Mouse (Mus musculus): Measurements from ENCODE around the gene Zcwpw1. TPM values are rescaled to one million over a fixed set of nuclear protein-coding genes. Genes with fewer than 3 reads are reported as not detected.
"Not testable (repeated sequence)": the region's sequence is repeated elsewhere in the genome, so short reads cannot be mapped to it uniquely, and the experiment has no call there.

Gene Zcwpw1
- polyA plus RNA-seq, 1 experiment from 2014 or later = 26.1 TPM

- Histone ChIP-seq H3K4me2 (replicated peaks) (no peak overlapping the region), H3K4me3 (replicated peaks) (no peak overlapping the region), H3K4me1 (no peaks in the 10 kb centered on the region), H3K9ac (no peak overlapping the region), H3K27me3 (no peaks in the 10 kb centered on the region), H3K36me3 (no peaks in the 10 kb centered on the region), H3K9me3 (replicated peaks) (no peaks in the 10 kb centered on the region), H3K27ac (replicated peaks) (no peak overlapping the region)
- ATAC-seq (ENCODE audit: insufficient number of reproducible peaks, low FRiP score, low TSS enrichment, low read depth) = no peak
- 87% methylated on average over 6 of the region's 6 CpGs for WGBS
Measured at GRCm38 (mm10) chr5:137823455-137824045, 36.0 kb downstream of the Zcwpw1 start.

DNA sequence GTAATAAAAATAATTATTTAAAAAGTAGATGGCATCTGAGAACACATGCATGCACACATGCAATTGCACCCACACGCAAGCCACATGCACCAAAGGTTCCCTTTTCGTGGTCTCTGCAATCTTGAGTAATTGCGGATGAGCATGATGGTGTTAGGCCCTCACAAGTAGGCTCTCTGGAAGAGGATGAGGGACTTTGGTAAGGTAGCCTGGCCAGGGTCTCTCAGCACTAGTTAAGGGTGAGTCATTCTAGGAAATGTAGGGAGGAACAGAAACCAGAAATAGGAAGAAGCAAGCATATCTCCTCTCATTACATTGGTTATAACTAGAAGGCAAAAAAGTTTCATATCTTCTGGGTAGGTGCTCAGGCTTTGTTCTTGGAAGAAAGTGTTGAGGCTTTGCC is 37.4 kb downstream of the Zcwpw1 start:
- no peaks in the 10 kb centered on the region for H3K4me1 ChIP-seq
- H3K4me2 ChIP-seq (replicated peaks) = no peak overlapping the region
- H3K27ac ChIP-seq (replicated peaks) = no peak overlapping the region
- H3K36me3 ChIP-seq = no peaks in the 10 kb centered on the region
- no peak overlapping the region for H3K4me3 ChIP-seq (replicated peaks)
- no peak for ATAC-seq (ENCODE audit: insufficient number of reproducible peaks, low FRiP score, low TSS enrichment, low read depth)
- no peaks in the 10 kb centered on the region for H3K27me3 ChIP-seq
- no peak overlapping the region for H3K9ac ChIP-seq
- 85% methylated on average over 3 of the region's 3 CpGs for WGBS
- H3K9me3 ChIP-seq (replicated peaks) = no peaks in the 10 kb centered on the region

- 85% methylated on average over 2 of the region's 2 CpGs for WGBS
- Histone ChIP-seq H3K27me3 (no peaks in the 10 kb centered on the region), H3K27ac (replicated peaks) (no peak overlapping the region), H3K4me1 (no peaks in the 10 kb centered on the region), H3K4me2 (replicated peaks) (no peak overlapping the region), H3K9me3 (replicated peaks) (no peaks in the 10 kb centered on the region), H3K9ac (no peak overlapping the region), H3K4me3 (replicated peaks) (no peak overlapping the region), H3K36me3 (no peaks in the 10 kb centered on the region)
- no peak for ATAC-seq (ENCODE audit: insufficient number of reproducible peaks, low FRiP score, low TSS enrichment, low read depth)
Measured at GRCm38 (mm10) chr5:137825971-137826370, 38.4 kb downstream of the Zcwpw1 start.

GRCm38 (mm10) chr5:137826421-137826820 is 38.8 kb downstream of the Zcwpw1 start:
- Histone ChIP-seq H3K36me3 (no peaks in the 10 kb centered on the region), H3K4me3 (replicated peaks) (no peak overlapping the region), H3K4me2 (replicated peaks) (no peak overlapping the region), H3K9me3 (replicated peaks) (no peaks in the 10 kb centered on the region), H3K27me3 (no peaks in the 10 kb centered on the region), H3K27ac (replicated peaks) (no peak overlapping the region), H3K4me1 (no peaks in the 10 kb centered on the region), H3K9ac (no peak overlapping the region)
- no peak for ATAC-seq (ENCODE audit: insufficient number of reproducible peaks, low FRiP score, low TSS enrichment, low read depth)
- WGBS = 55% methylated on average over 7 of the region's 7 CpGs

DNA sequence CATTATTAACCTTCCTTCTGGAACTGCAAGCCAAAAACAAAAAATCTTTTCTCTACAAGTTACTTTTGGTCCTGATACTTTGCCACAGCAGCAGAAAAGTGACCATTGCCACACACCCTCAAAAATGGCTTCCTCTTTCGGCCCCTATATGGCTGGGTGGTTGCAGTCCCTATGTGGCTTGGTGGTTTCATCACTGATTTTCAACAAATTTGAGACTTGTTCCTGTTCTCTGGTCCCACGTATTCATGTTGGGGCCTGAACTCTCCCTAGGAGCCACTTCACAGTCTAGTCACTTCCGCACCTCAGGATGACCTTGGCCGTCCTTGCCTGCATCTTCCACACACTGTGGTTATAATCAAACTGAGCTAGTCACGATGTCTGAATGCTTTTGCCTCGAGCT is 41.1 kb downstream of the Zcwpw1 start:
- Histone ChIP-seq H3K4me3 (replicated peaks) (no peak overlapping the region), H3K9me3 (replicated peaks) (no peaks in the 10 kb centered on the region), H3K36me3 (no peaks in the 10 kb centered on the region), H3K9ac (no peak overlapping the region), H3K27me3 (no peaks in the 10 kb centered on the region), H3K27ac (replicated peaks) (no peak overlapping the region), H3K4me2 (replicated peaks) (no peak overlapping the region), H3K4me1 (no peaks in the 10 kb centered on the region)
- 85% methylated on average over 6 of the region's 6 CpGs for WGBS
- ATAC-seq (ENCODE audit: insufficient number of reproducible peaks, low FRiP score, low TSS enrichment, low read depth) = no peak

GRCm38 (mm10) chr5:137830238-137830637 is 42.6 kb downstream of the Zcwpw1 start:
- H3K9me3 ChIP-seq (replicated peaks) = no peaks in the 10 kb centered on the region
- no peak for ATAC-seq (ENCODE audit: insufficient number of reproducible peaks, low FRiP score, low TSS enrichment, low read depth)
- no peaks in the 10 kb centered on the region for H3K27me3 ChIP-seq
- H3K4me1 ChIP-seq = no peaks in the 10 kb centered on the region
- no peak overlapping the region for H3K4me2 ChIP-seq (replicated peaks)
- H3K27ac ChIP-seq (replicated peaks) = no peak overlapping the region
- no peak overlapping the region for H3K4me3 ChIP-seq (replicated peaks)
- 70% methylated on average over 7 of the region's 7 CpGs for WGBS
- no peak overlapping the region for H3K9ac ChIP-seq
- H3K36me3 ChIP-seq = no peaks in the 10 kb centered on the region

DNA sequence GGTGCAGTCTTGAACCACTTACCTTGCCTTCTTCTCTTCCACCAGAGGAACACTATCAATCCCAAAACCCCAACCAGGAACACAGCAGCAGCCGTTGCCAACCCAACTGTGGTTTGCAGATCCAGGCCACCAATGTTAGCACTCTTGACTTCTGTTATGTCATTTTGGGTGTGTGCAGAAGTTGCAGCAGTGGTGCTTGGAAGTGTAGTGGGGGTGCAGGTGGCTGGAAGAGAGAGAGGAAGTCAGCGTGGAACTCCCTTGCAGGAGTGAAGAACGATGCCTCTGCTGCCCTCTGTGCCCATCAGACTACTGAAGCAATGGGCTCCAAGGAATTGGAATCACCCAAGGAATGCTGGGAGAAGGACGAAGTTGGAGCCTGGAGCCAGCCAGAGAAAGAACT is 43.5 kb downstream of the Zcwpw1 start:
- no peak overlapping the region for H3K4me3 ChIP-seq (replicated peaks)
- no peaks in the 10 kb centered on the region for H3K9me3 ChIP-seq (replicated peaks)
- H3K27ac ChIP-seq (replicated peaks) = no peak overlapping the region
- no peaks in the 10 kb centered on the region for H3K36me3 ChIP-seq
- H3K4me1 ChIP-seq = no peaks in the 10 kb centered on the region
- no peak overlapping the region for H3K9ac ChIP-seq
- WGBS = 81% methylated on average over 4 of the region's 4 CpGs
- H3K4me2 ChIP-seq (replicated peaks) = no peak overlapping the region
- no peaks in the 10 kb centered on the region for H3K27me3 ChIP-seq
- no peak for ATAC-seq (ENCODE audit: insufficient number of reproducible peaks, low FRiP score, low TSS enrichment, low read depth)

DNA sequence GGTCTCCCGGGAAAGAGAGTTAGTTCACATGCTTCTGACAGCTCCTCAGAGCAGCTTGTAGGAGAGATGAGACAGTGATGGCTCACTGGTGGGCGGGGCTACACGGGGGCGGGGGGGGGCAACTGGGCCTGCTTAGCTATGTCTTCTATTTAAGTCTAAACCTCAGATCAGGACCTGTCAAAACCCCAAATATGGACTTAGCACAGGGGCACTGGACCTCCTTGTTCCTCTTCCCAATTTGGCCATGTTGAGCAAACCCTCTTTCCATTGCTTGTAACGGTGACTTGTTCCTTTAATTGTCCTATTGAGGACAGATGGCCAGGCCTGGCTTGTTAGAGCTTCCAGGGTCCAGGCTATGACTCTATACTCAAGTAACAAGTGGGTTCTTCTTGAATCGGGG is 43.9 kb downstream of the Zcwpw1 start:
- Histone ChIP-seq H3K36me3 (no peaks in the 10 kb centered on the region), H3K4me1 (no peaks in the 10 kb centered on the region), H3K4me2 (replicated peaks) (no peak overlapping the region), H3K27me3 (no peaks in the 10 kb centered on the region), H3K27ac (replicated peaks) (no peak overlapping the region), H3K9me3 (replicated peaks) (no peaks in the 10 kb centered on the region), H3K4me3 (replicated peaks) (no peak overlapping the region), H3K9ac (no peak overlapping the region)
- no peak for ATAC-seq (ENCODE audit: insufficient number of reproducible peaks, low FRiP score, low TSS enrichment, low read depth)
- 80% methylated on average over 6 of the region's 6 CpGs for WGBS

GRCm38 (mm10) chr5:137833500-137833899 is 45.9 kb downstream of the Zcwpw1 start:
- Histone ChIP-seq H3K4me2 (replicated peaks) (no peak overlapping the region), H3K27me3 (no peaks in the 10 kb centered on the region), H3K4me3 (replicated peaks) (no peak overlapping the region), H3K9ac (no peak overlapping the region), H3K4me1 (no peaks in the 10 kb centered on the region), H3K27ac (replicated peaks) (no peak overlapping the region), H3K36me3 (no peaks in the 10 kb centered on the region), H3K9me3 (replicated peaks) (no peaks in the 10 kb centered on the region)
- no peak for ATAC-seq (ENCODE audit: insufficient number of reproducible peaks, low FRiP score, low TSS enrichment, low read depth)
- 38% methylated on average over 4 of the region's 4 CpGs for WGBS

DNA sequence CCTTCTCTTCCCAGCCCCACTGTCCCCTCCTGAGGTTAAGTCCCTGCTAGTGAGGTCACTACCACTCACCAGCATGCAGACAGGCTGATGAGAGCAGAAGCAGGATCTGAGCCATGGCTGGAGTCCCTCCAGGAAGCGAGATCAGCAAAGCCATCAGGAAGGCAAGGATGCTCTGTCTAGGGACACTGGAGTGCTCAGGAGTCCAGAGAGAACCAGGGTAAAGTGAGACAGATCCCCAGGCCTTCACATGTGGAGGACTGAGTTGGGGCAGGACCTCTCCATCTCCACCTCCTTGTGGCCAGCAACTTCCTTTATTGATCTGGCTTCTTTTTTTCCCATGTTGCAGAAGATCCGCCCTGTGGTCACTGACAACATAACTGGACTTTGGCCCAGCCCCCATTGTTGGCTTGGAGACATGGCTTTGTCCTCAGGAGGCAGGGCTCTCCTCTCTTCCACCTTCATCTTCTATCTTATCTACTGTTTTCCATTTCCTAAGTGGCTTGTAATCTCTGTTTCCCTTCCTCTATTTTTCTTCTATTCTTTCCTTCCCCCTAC is 48.4 kb downstream of the Zcwpw1 start, which contains the start of gene Pilra:
Gene Pilra (minus strand): TSS at position 316 of the 555 bp plus-strand sequence.
- not testable (repeated sequence) for H3K9me3 ChIP-seq (replicated peaks); H3K4me2 ChIP-seq (replicated peaks); H3K4me1 ChIP-seq; H3K27ac ChIP-seq (replicated peaks); H3K4me3 ChIP-seq (replicated peaks); H3K9ac ChIP-seq; H3K27me3 ChIP-seq; ATAC-seq (ENCODE audit: insufficient number of reproducible peaks, low FRiP score, low TSS enrichment, low read depth); H3K36me3 ChIP-seq
- 73% methylated on average over 2 of the region's 2 CpGs for WGBS

GRCm38 (mm10) chr5:137836611-137837010 is 49.0 kb downstream of the Zcwpw1 start:
- Histone ChIP-seq H3K9me3 (replicated peaks) (no peaks in the 10 kb centered on the region), H3K4me1 (no peaks in the 10 kb centered on the region), H3K27ac (replicated peaks) (no peak overlapping the region), H3K4me3 (replicated peaks) (no peak overlapping the region), H3K4me2 (replicated peaks) (no peak overlapping the region), H3K36me3 (no peaks in the 10 kb centered on the region), H3K9ac (no peak overlapping the region), H3K27me3 (no peaks in the 10 kb centered on the region)
- ATAC-seq (ENCODE audit: insufficient number of reproducible peaks, low FRiP score, low TSS enrichment, low read depth) = no peak

DNA sequence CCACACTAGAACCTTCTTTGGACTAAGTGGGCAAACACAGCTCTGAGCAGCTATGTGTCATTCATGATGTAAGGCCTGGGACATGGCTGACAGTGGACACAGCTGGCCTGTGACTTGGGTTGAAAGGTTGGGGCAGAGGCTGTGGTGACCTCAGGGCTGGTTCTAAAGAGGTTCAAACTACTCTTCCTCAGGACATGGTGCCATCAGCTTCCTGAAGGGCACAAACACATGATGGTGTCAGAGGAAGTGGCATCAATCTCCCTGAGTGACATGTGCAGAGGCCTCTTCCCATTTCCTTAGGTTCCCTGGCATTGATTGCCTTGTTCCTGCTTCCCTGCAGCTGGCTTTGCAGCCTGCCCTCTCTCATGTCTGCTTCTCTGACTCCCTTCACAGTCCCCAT is 49.5 kb downstream of the Zcwpw1 start:
- not testable (repeated sequence) for ATAC-seq (ENCODE audit: insufficient number of reproducible peaks, low FRiP score, low TSS enrichment, low read depth)

More for the DNA sequence above, 49.5 kb downstream of the Zcwpw1 start:
- not testable (repeated sequence) for H3K27ac ChIP-seq (replicated peaks); H3K4me2 ChIP-seq (replicated peaks); H3K36me3 ChIP-seq; H3K9me3 ChIP-seq (replicated peaks); H3K9ac ChIP-seq; H3K4me3 ChIP-seq (replicated peaks); H3K4me1 ChIP-seq; H3K27me3 ChIP-seq

All from embryonic facial prominence, embryonic 15.5 days (tissue).